Mouse (Mus musculus) ZHBTc4 (cell line): ENCODE measurements at regions not wholly inside any gene's neighbourhood (a gene's known extent, or its start where the extent isn't known, plus 50 kb on each side); places are given as distances from the start of the nearest gene placed in this dataset.
"Not testable (repeated sequence)": the region's sequence is repeated elsewhere in the genome, so short reads cannot be mapped to it uniquely, and the experiment has no call there.

Experiments used
- DNase-seq: peaks from one replicate; pipeline ENCODE4 v3.0.0-alpha.2; 2011; ENCODE audit warnings: low read depth, low spot score

- peak; percentile 65 for DNase-seq
Observed at GRCm38 (mm10) chr6:16365450-16365849, 532.8 kb downstream of the Tfec start.

GRCm38 (mm10) chr6:16362057-16362456, 536.2 kb downstream of the Tfec start:
- peak; percentile 91 for DNase-seq

- DNase-seq: not testable (repeated sequence)
Observed at GRCm38 (mm10) chr6:16359881-16360711, 538.1 kb downstream of the Tfec start.

GRCm38 (mm10) chr6:16359464-16359863, 538.8 kb downstream of the Tfec start:
- no peak for DNase-seq

- no peak for DNase-seq
Observed at GRCm38 (mm10) chr6:16333638-16334037, 564.6 kb downstream of the Tfec start.

- no peak for DNase-seq
Observed at GRCm38 (mm10) chr6:16314305-16315010, 583.8 kb downstream of the Tfec start.

GRCm38 (mm10) chr6:16312915-16313314, 585.3 kb downstream of the Tfec start:
- no peak for DNase-seq

GRCm38 (mm10) chr6:16283328-16284072, 563.0 kb downstream of the Mdfic start:
- DNase-seq: peak; percentile 58

- DNase-seq: no peak
Observed at GRCm38 (mm10) chr6:16281938-16282337, 561.5 kb downstream of the Mdfic start.
